Mouse (Mus musculus) liver, embryonic 12.5 days (tissue): ENCODE results near the gene Hist1h4n. TPM values are rescaled to one million over a fixed set of nuclear protein-coding genes. Genes with fewer than 3 reads are reported as not detected.
"Not testable (repeated sequence)": the region's sequence is repeated elsewhere in the genome, so short reads cannot be mapped to it uniquely, and the experiment has no call there.

Experiments
- ATAC-seq: fragments of 200-750 bp; cut with Nextera tagmentation; 2 replicates; pipeline ENCODE4 v1.8.0; 2017; ENCODE audit warnings: moderate number of reproducible peaks, mild to moderate bottlenecking, moderate library complexity
- H3K27ac ChIP-seq: fragments of 300-500 bp; sonication (generic); 2 replicates; pipeline ENCODE4 v1.5.1; 2016; ENCODE audit warnings: mild to moderate bottlenecking
- H3K27me3 ChIP-seq: fragments of 300-500 bp; sonication (generic); replicated peaks from 2 replicates; pipeline ENCODE4 v1.6.1; 2016; ENCODE audit warnings: mild to moderate bottlenecking, moderate library complexity
- H3K36me3 ChIP-seq: fragments of 300-500 bp; sonication (generic); 2 replicates; pipeline ENCODE4 v1.6.1; 2016; ENCODE audit warnings: mild to moderate bottlenecking, moderate library complexity
- H3K4me1 ChIP-seq: fragments of 300-500 bp; sonication (generic); 2 replicates; pipeline ENCODE4 v1.6.1; 2016
- H3K4me2 ChIP-seq: fragments of 300-500 bp; sonication (generic); 2 replicates; pipeline ENCODE4 v1.6.1; 2016; ENCODE audit warnings: mild to moderate bottlenecking, moderate library complexity
- H3K4me3 ChIP-seq: fragments of 300-500 bp; sonication (generic); 2 replicates; pipeline ENCODE4 v1.5.1; 2016; ENCODE audit warnings: mild to moderate bottlenecking, moderate library complexity
- H3K9ac ChIP-seq: fragments of 300-500 bp; sonication (generic); 2 replicates; pipeline ENCODE4 v1.6.1; 2016; ENCODE audit warnings: mild to moderate bottlenecking, moderate library complexity
- H3K9me3 ChIP-seq: fragments of 300-500 bp; sonication (generic); replicated peaks from 2 replicates; pipeline ENCODE4 v1.6.1; 2016; ENCODE audit warnings: mild to moderate bottlenecking, moderate library complexity
- WGBS: fragments of 180-500 bp; shearing (Covaris S2); methylation state at CpG from one replicate; pipeline ENCODE4 v1.1.7; 2016; ENCODE audit not compliant: insufficient replicate concordance; 5-methylcytosine and 5-hydroxymethylcytosine counted together
- polyA plus RNA-seq: library from polyadenylated mRNA; unstranded; fragments of >200 nt; fragmentation: Nextera tagmentation; extraction: Ambion mirVana; gene quantifications from 2 replicates; pipeline ENCODE4 v1.2.1, GENCODE M21; 2016

Gene Hist1h4n
- polyA plus RNA-seq = 20.8 and 25.3 TPM in 2 replicates

DNA sequence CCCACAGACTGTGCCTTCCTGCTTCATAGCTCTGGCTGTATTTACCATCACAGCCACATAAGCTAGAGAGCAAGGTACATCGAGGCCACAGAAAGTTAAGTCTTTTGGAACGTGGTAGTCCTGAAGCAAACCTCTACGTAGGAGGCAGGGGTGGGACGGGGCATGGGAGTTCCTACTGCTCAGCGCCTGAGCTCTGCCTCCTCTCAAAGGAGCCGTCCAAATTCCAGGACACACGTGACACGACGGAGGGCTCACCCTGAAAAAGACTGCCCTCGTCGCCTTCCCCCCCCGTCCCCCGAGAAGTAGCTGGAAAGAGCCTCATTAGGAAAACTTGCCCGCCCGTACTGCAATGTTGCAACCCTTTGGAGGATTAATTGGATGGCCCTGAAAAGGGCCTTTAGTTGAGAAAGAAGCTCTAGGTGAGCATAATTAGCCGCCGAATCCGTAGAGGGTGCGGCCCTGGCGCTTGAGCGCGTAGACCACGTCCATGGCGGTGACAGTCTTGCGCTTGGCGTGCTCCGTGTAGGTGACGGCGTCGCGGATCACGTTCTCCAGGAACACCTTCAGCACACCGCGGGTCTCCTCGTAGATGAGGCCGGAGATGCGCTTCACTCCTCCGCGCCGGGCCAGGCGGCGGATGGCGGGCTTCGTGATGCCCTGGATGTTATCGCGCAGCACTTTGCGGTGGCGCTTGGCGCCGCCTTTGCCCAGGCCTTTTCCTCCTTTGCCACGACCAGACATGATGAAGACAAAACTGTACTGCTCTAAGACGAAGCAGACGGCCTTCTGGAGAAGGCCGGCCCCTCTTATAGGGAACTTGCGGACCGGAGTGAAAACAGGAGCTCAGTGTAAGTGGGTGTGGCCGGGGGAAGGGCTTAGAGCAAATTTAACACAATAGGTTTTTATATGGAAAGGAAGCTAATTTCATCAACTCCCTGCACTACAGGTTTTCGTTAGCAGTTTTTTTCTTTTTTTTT lies at the start of gene Hist1h4n:
Hist1h4n (minus strand) TSS at position 779 of the 977 bp plus-strand sequence.
- Histone ChIP-seq H3K27ac (peak within 1 kb of the TSS; percentile 84), H3K9ac (peak within 1 kb of the TSS; percentile 56; the same call in 1 of the 2 replicates), H3K4me3 (peak within 1 kb of the TSS; percentile 22; the same call in 1 of the 2 replicates), H3K4me2 (peak within 1 kb of the TSS; percentile 49), H3K4me1 (peaks cover 18% of the 10 kb centered on the region)
- 2% methylated on average over 29 of the region's 58 CpGs for WGBS
- not testable (repeated sequence) for H3K36me3 ChIP-seq, H3K9me3 ChIP-seq, H3K27me3 ChIP-seq
- ATAC-seq = peak; percentile 70

DNA sequence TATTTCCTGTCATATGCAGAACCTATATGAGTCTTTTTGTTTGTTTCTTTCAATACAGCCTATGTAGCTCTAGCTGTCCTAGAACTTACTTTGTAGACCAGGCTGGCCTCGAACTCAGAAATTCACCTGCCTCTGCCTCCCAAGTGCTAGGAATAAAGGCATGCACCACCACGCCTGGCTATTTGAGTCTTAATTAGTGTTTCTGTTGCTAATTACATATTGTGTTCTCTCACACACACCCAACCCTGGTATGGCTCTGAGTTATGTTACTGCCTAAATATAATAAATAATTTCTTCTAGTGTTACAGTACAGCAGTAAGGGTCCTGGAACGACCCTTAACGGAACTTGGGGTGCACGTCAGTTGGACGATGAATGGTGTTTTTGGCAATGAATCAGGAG lies 48.7 kb upstream of the Hist1h4n start:
- WGBS = 70% methylated on average over 6 of the region's 6 CpGs
- H3K27me3 ChIP-seq = no peaks in the 10 kb centered on the region
- H3K27ac ChIP-seq = no peak overlapping the region
- H3K36me3 ChIP-seq = no peaks in the 10 kb centered on the region
- no peak overlapping the region for H3K4me2 ChIP-seq
- H3K4me3 ChIP-seq = no peak overlapping the region
- H3K4me1 ChIP-seq = peaks cover 11% of the 10 kb centered on the region
- no peak overlapping the region for H3K9ac ChIP-seq
- no peak for ATAC-seq
- H3K9me3 ChIP-seq = no peaks in the 10 kb centered on the region

DNA sequence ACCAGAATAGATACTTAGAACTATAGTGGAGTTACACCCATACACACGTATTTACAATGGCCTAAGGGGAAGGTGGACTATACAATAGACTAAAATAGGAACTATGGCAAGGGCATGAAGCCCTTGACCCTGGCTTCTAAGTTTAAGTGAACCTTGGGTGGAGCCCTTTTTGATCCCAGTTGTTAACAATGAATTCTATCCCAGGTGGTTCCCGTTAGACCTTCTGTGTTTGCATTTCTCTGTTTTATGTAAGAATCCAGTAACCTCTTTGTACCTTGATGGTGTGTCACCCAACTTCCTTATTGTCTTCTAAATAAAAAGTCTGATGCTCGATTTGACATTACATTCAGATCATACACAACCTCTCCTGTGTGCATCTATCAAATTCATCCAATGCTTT lies 33.5 kb upstream of the Hist1h4n start:
- H3K9ac ChIP-seq, H3K4me2 ChIP-seq, H3K4me1 ChIP-seq, H3K36me3 ChIP-seq, H3K27ac ChIP-seq, ATAC-seq, H3K27me3 ChIP-seq, H3K4me3 ChIP-seq, H3K9me3 ChIP-seq: not testable (repeated sequence)
- WGBS = 55% methylated on average over 3 of the region's 3 CpGs

DNA sequence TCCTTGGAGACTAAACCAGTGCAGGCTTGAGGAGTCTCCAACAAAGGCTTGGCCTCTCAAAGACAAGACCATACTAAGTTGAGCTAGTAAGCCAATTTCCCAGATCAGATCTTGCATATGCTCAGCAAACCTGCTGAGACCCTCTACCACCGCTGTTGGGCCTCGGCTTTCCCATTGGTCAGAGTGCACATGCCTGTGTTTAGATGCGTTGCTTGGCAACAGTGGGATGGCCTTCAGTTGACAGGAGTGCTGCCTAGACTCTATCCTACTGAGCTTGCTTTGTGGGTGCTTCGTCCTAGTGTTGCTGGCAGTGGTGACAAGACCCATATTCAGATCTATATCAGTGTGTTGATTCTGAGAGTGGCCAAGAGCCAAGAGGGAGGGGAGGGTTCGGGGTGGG lies 29.6 kb upstream of the Hist1h4n start:
- H3K4me2 ChIP-seq = no peak overlapping the region
- H3K4me3 ChIP-seq = no peak overlapping the region
- H3K4me1 ChIP-seq = no peaks in the 10 kb centered on the region
- 22% methylated on average over 5 of the region's 5 CpGs for WGBS
- no peak for ATAC-seq
- no peaks in the 10 kb centered on the region for H3K36me3 ChIP-seq
- H3K9ac ChIP-seq = no peak overlapping the region
- no peaks in the 10 kb centered on the region for H3K27me3 ChIP-seq
- H3K27ac ChIP-seq = no peak overlapping the region
- H3K9me3 ChIP-seq = no peaks in the 10 kb centered on the region

DNA sequence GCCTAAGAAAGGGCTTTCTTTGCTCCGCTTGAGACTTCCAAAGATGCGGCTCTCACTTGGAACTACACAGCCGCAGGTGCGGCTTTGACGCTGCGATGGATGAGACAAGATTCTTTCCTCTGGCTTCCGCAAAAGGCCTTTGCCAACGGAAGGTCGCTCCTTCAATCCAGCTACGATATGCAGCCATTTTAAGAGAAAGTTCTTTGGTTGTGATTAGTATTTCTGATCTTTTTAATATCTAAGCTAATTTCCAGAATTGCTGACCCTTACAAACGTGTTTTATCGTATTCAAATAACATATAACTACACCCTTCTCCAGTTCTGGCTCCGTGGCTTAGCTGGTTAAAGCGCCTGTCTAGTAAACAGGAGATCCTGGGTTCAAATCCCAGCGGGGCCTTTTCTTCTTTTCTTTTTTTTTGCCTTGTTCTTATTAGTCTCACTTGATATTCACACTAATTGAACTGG lies 23.7 kb upstream of the Hist1h4n start:
- H3K27me3 ChIP-seq = no peaks in the 10 kb centered on the region
- H3K4me2 ChIP-seq = peak overlapping the region; percentile 69
- H3K4me3 ChIP-seq = peak overlapping the region; percentile 68
- ATAC-seq = peak; percentile 59
- H3K36me3 ChIP-seq = no peaks in the 10 kb centered on the region
- WGBS = under 1% methylated on average over 15 of the region's 15 CpGs
- H3K9ac ChIP-seq = peak overlapping the region; percentile 65
- peaks cover 3% of the 10 kb centered on the region; the same call in 1 of the 2 replicates for H3K4me1 ChIP-seq
- H3K27ac ChIP-seq = 0 out of 2 replicates have a peak overlapping the region, but pooled peaks have one; percentile 52
- H3K9me3 ChIP-seq = no peaks in the 10 kb centered on the region

DNA sequence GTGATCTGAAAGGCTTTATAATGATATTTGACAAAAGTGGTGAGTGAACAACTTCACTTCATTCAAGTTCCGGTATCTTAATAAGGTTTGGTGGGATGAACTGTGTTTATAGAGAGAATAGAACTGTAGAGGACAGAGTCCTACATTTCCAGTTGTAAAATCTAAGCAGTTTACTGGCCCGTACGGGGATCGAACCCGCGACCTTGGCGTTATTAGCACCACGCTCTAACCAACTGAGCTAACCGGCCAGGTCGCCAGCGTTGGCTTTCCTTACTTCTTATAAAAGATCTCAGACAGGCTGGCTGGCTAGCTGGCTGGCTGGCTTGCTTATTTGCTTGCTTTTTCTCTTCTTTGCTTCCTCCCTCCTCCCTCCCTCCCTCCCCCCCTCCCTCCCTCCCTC lies 23.1 kb upstream of the Hist1h4n start:
- H3K4me3 ChIP-seq = peak overlapping the region; percentile 68
- H3K4me2 ChIP-seq = peak overlapping the region; percentile 69
- H3K36me3 ChIP-seq = no peaks in the 10 kb centered on the region
- ATAC-seq = peak; percentile 92
- peak overlapping the region; percentile 65 for H3K9ac ChIP-seq
- H3K27me3 ChIP-seq = no peaks in the 10 kb centered on the region
- H3K4me1 ChIP-seq = peaks cover 3% of the 10 kb centered on the region; the same call in 1 of the 2 replicates
- no peak overlapping the region for H3K27ac ChIP-seq
- WGBS = under 1% methylated on average over 11 of the region's 11 CpGs
- H3K9me3 ChIP-seq = no peaks in the 10 kb centered on the region

DNA sequence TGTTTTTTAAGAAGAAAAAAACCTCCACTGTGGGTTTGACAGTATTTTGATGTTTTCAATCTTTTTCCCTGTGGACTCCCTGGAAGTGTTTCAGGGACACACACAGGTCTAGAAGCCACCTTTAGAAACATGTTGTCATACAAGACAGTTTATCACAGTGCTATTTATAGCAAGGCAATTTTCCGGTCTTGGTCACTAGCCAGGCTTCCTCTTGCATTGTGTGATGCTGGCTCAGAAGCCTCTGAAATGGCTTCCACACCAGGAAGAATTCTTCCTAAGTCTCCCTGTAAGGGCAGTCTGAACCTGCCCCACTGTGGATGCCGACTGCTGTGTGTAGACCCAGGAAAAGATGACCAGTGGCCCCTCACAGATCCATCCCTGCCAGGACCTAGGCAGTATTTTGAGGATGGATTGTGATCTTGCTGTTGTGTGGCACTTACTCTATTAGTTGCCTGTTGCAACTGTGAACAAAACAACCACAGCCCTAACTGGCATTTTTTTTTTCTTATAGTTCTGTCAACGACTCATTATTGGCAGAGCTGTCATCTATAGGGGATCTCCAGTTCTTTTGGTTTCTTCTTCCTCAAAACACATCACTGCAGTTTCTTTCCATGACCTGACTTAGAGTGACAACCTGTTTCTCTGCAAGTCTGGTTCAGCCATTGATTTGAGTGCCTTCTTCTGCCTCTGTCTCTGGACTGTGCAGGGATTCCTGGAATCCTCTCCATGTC lies 20.4 kb upstream of the Hist1h4n start:
- H3K27ac ChIP-seq = no peak overlapping the region
- no peak overlapping the region for H3K9ac ChIP-seq
- no peaks in the 10 kb centered on the region for H3K27me3 ChIP-seq
- no peak overlapping the region for H3K4me3 ChIP-seq
- peaks cover 9% of the 10 kb centered on the region; the same call in 1 of the 2 replicates for H3K4me1 ChIP-seq
- WGBS = 22% methylated on average over 3 of the region's 3 CpGs
- H3K36me3 ChIP-seq = no peaks in the 10 kb centered on the region
- H3K9me3 ChIP-seq = no peaks in the 10 kb centered on the region
- no peak overlapping the region for H3K4me2 ChIP-seq
- ATAC-seq = no peak

DNA sequence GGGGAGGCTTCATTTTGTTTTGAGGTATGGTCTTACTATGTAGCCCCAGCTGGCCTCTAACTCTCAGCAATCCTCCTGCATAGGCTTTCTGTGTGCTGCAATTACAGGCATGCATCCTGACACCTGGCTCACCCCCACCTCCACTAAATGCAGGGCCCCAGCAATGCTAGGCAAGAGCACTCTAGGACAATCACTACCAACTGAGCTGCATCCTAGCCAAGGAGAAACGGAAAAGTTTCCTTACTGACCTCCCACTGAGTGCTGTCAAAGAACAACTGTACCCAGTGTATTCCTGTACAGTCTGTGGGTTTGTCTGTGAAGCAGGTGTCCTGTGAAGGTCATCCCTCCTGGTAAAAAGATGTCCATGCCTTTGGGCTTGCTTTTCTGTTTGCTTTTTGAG lies 18.7 kb upstream of the Hist1h4n start:
- not testable (repeated sequence) for H3K4me3 ChIP-seq, H3K9ac ChIP-seq, H3K4me1 ChIP-seq, H3K36me3 ChIP-seq, ATAC-seq, H3K9me3 ChIP-seq, H3K27ac ChIP-seq, H3K27me3 ChIP-seq, H3K4me2 ChIP-seq
- 55% methylated on average over 1 of the region's 1 CpGs for WGBS

DNA sequence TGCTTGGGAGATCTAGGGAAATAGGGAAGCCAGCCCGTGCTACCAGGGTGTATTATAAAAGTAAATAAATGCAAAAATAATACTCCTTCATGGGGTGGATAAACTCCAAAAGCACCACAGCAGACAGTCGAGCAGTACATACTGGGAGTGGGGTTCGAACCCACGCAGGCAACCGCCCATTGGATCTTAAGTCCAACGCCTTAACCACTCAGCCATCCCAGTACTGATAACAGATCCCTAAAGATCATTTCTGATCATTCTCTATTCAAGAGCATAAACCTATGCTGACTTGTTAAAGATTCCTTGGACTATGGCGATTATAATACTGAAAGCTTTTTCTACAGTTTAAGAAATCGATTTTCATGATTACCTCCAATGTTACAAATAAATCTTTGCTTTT lies 15.9 kb upstream of the Hist1h4n start:
- Histone ChIP-seq H3K36me3 (no peaks in the 10 kb centered on the region), H3K27ac (no peak overlapping the region), H3K4me3 (peak overlapping the region; percentile 25), H3K9me3 (no peaks in the 10 kb centered on the region), H3K4me1 (peaks cover 5% of the 10 kb centered on the region; the same call in 1 of the 2 replicates), H3K9ac (no peak overlapping the region), H3K4me2 (peak overlapping the region; percentile 41), H3K27me3 (no peaks in the 10 kb centered on the region)
- 14% methylated on average over 8 of the region's 8 CpGs for WGBS
- ATAC-seq = peak; percentile 69; the same call in 1 of the 2 replicates

DNA sequence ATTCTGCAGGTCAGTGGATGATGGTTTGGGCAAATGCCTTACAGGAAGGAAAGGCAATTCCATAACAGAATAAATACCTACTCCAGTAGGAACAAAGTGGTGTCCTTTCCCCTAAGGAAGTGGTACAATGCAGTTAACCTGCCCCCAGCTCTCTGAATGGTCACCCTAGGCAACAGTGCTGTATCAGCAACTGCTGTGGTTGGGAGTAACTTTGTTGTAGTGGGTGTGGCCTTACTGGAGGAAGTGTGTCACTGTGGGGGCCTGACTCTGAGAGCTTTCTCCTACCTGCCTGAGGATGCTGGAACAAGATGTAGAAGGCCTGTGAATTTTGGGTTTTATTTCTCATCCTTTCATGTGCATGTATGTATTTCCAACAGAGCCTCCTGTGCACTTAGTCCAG lies 14.4 kb upstream of the Hist1h4n start:
- not testable (repeated sequence) for H3K36me3 ChIP-seq, H3K4me2 ChIP-seq, H3K27me3 ChIP-seq, H3K4me1 ChIP-seq, H3K9ac ChIP-seq, H3K9me3 ChIP-seq, H3K4me3 ChIP-seq, H3K27ac ChIP-seq
- peak; percentile 74 for ATAC-seq

DNA sequence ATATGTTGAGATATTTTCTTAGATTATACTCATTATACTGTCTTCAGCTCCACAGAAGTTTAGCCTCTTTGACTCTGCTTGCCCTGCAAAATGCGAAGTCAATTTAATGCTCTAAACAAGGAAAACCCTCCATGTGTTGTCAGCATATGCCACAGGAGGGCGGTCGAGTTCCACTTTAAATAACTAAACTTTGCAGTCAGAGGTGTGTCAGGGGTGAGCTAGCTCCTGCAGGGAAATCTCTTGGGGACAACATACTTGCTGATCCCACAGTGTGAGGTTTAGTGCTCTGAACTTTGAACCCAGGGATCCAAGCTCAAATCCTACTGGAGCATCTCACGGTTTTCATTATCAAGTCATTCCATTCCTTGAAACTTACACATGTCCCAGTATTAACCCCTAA lies 8.5 kb upstream of the Hist1h4n start:
- H3K4me3 ChIP-seq, H3K36me3 ChIP-seq, H3K9me3 ChIP-seq, H3K27ac ChIP-seq, H3K4me2 ChIP-seq, H3K9ac ChIP-seq, H3K4me1 ChIP-seq, H3K27me3 ChIP-seq: not testable (repeated sequence)
- no CpG with 5 or more reads among the region's 4 CpGs for WGBS
- peak; percentile 77; the same call in 1 of the 2 replicates for ATAC-seq

DNA sequence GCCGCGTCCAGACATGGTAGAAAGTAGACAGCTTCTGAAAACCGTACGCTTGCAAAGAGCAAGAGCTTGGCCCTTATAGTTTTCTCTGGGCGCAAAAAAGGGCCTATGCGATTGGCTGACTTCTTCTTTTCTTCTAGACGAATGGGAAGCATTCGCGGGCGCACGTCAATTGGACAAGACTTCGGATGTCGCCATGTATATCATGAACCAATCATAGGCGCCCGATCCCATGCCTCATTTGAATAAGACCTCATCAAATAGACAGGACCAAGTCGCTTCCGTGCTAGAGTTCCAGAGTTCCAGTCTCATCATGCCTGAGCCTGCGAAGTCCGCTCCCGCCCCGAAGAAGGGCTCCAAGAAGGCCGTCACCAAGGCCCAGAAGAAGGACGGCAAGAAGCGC lies 1.5 kb upstream of the Hist1h4n start, which contains the start of the genes Hist1h2ap and Hist1h2br:
Hist1h2ap (minus strand) TSS at position 47 of the 400 bp plus-strand sequence.
Hist1h2br (plus strand) TSS at position 283 of the 400 bp plus-strand sequence.
- ATAC-seq = peak; percentile 87
- H3K9ac ChIP-seq, H3K4me2 ChIP-seq, H3K27me3 ChIP-seq, H3K27ac ChIP-seq, H3K36me3 ChIP-seq, H3K9me3 ChIP-seq, H3K4me3 ChIP-seq: not testable (repeated sequence)
- peaks cover 17% of the 10 kb centered on the region for H3K4me1 ChIP-seq
- WGBS = no CpG with 5 or more reads among the region's 24 CpGs
